Mouse (Mus musculus): ENCODE data around the gene Sowahd.
"Not testable (repeated sequence)": the region's sequence is repeated elsewhere in the genome, so short reads cannot be mapped to it uniquely, and the experiment has no call there.

The Sowahd gene

DNA sequence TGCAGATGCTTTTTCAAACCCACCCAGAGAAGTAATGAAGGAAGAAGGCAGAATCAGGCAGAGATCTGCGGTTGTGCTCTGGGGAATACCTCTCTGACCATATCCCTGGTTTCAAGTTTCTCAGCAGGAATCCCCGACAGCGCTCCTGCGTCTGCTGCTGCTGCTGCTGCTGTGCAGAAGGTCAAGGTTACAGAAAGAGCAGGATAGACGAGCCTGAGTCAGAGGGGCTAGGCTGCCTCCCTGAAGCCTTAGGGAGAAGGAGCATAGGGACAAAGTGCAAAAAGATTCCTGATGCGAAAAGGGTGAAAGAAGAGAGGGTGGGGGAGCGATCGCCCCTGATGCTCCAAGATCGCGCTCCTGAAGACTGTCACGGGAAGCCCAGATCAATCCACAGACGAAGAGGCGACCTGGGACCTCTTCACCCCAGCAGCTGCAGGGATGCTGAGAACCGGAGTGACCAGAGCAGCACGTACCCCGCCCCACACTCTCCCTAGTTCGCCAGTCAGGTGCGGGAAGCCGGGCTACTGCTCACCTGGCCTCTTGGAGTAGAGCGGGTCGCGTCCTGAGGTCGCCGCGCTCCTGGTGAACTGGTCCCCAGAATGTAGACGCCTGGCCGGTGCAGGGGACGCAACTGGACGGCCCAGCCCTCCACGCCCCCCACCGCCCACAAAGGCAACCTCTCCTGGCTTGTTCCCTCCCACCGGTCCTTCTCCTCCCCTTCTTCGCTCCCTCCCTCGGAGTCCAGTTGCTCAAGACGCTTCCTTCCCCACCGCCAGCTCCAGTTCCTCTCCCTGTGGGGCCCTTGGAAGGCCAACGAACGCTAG, at the start of gene Sowahd:
Sowahd (plus strand) TSS at position 780 of the 824 bp plus-strand sequence.
- DNase-seq = no peak

DNA sequence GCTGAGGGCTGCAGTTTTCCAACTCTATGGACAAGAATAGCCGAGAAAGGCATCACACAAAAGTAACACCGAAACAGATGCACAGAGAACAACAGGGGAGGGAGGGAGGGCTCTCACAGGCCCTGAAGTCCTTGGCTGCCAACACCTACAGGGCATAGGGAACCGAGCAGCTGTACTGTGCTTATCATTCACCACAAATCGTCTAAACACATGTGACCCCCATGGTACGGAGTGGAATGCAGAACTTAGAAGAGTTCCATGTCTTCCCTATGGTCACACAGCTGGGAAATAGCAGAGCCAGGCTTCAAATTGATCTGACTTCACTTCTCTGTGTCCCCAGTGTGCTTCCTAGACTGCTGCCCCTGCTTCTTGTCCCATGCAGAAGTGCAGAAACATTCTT, 34.8 kb upstream of the Sowahd start:
- no peak for DNase-seq

DNA sequence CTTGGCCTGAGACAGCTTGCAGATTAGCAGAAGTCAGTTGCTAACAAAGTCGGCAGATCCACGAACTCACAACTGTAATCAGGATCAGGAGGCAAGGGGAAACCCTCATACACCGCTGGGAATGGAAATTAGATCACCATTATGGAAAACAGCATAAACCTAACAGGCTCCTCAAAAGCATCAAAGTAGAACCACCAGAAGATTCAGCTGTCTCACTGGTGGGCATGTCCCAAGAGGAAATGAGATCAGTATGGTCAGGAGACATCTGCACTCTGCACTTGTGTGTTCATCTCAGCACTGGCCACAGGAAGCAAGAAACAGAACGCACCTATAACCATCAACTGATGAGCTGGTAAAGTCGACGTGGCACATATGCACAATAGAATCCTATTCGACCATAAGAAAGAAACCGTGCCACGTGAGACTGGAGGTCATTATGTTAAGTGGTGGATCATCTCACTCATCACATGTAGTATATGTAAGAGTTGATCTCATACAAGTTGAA, 30.4 kb upstream of the Sowahd start:
- no peak for DNase-seq

DNA sequence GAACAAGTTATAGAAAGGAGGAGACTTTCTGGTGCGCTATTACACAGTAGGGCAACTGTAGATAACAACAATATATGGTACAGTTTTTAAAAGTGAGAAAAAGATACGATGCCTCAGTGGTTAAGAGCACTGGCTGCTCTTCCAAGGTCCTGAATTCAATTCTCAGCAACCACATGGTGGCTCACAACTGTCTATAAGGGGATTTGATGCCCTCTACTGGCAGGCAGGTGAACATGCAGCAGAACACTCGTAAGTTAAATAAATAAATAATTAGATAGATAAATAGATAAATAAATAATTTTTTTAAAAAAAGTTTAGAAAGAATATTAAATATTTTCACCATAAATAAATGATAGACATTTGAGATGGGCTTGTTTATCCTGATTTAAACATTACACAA, 29.6 kb upstream of the Sowahd start:
- no peak for DNase-seq

DNA sequence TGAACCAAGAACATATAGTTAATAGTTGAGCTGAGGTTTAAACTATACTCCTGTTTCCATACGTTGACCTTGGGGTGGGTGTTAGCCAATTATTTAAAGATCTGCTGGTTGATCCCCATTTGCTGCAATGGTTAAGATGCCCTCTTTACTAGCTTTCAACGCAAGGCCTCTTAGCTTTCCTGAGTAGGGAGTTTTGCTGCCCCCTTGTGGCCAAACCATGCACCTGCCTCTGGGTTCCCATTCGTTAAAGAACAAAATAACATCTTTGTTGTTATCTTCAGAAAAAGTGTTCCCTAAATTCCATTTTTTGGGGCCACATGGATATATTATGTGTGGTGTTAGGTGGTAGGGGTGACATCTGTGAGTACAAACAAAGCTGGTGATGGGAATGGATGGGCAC, 26.0 kb upstream of the Sowahd start:
- DNase-seq = peak; percentile 7 to 29

DNA sequence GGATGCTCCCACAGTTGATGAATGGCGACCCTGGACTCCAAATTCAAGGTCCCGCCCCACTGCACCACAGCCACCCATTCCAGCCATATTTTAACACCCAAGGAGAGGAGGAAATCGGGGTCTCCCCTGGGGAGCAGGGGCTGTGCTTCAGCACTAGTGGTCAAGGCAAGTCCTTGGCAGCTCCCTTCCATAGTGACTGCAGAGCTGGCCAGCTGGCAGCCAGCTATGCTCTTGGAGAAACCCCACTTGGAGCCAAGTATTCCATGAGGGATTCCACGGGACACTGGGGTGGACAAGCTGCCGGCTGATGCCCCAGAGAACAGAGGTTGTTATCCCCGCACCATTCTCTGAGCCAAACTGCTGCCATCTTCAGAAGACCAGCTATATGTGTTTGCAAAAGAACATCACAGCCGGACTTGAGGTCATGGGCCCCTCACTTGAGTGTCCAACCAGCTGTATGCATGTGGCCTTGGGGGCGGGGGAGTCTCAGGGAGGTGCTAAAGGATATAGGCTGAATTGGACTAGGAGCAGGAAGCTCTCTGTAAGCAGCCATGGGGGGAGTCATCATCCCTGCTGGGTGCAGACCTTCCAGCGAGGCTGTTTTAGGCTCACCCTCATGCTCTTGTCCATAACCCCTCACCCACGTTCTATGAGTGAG, 24.9 kb upstream of the Sowahd start:
- DNase-seq = no peak

DNA sequence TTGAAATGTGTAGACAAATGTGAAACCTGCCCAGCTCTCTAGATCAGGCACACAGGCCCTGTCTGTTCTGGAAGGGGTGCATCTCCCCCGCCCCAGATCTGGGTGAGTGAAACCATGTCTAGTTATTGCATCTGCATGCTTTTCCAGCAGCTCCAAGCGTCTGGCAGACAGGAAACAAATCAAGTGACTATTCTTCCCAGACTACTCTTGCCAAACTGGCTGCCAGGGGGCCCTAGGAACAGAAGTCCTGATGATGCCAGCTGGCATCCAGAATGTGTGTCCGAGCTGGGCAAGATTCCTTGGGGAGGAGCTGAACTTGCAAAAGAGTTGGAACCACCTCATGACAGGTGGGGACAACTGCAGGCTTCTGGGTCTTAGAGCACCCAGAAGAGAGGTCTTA, 20.3 kb upstream of the Sowahd start:
- no peak for DNase-seq

DNA sequence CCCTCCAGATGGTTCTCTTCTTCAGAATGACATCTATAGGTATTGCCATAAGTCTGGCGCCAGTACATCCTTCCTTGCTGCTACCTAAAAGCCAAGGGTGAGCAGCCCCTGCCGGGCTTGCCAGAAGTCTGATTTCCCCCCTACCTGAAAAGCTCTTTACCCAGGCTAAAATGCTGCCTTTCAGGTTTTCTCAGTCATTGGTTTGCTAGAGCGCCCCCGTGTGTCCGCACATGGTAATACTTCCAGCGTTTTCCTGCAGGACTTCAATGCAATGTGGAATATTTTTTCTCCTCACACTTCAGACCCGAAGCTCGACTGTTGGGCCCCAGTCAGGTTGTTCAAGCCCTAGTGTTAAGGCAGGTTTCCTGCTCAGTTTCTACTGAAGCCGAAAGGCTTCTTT, 5.9 kb upstream of the Sowahd start:
- DNase-seq = peak; percentile 7 to 28

DNA sequence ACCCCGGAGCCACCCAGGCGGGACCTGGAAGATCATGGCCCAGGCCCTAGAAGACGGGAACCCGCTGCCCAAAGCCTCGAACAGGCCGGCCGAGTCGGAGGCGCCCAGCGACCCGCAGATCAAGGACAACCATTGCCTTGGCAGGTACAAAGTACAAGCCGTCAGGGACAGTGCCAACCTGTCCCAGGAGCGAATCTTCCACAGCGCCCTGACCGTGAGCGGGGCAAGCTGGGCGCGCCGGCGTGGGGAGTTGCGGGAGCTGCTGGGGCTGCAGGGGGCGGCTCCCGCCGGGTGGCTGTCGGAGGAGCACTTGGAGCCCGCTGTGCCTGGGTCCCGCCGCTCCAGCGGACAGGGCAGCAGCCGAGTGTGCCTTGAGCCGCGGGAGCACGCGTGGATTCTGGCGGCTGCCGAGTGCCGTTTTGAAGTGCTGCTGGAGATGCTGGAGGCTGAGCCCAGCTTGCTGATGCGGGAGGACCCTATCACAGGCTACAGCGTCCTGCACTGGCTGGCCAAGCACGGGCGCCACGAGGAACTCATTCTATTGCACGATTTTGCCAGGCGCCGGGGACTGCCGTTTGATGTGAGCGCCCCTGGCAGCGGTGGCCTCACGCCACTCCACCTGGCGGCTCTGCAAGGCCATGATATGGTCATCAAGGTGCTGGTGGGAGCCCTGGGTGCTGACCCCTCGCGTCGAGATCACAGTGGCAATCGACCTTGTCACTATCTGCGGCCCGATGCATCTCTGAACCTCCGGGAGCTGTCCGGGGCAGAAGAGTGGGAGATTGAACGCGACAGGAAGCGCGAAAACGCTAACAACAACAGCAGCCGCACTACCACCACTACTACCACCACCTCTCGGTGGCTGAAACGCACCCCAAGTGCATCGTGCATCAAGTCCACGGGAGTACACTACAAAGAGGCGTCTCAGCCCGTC, 512 bp downstream of the Sowahd start:
- DNase-seq = no peak

DNA sequence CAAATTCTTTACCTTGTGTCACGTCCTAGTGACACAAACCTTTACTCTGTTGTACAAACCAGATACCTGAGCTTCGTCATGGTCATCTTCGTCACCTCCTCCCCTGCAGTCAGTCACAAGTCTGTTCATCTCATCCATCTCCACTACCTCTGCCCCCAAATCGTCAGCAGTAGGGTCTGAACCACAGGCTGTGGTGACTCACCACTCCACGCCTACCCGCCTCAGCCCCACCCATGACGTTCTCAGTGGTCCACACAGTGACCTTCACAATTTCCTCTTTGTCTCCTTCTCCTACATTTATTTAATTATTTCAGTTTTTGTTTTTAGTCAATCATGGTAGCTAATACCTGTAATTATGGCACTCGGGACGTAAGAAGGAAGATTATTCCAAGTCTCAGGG, 15.3 kb downstream of the Sowahd start:
- no peak for DNase-seq

DNA sequence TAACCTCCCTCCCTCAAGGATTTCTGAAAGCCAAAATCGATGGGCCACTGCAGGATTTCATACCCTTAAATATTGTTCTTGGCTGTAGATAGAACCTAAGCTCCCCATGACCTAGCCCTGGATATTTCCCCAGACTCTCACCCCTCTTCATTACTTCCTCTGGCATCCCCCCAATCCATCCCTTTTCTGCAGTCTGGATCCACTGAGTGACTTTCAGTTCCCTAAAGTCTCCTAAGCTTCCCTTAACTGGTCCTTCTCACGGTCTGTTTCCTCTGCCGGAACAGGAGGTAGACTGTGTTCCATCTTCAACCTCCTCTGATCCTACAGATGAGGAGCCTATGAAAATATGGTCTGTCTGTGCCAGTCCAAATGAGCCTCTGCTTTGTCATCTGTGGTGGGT, 18.7 kb downstream of the Sowahd start:
- DNase-seq = no peak

DNA sequence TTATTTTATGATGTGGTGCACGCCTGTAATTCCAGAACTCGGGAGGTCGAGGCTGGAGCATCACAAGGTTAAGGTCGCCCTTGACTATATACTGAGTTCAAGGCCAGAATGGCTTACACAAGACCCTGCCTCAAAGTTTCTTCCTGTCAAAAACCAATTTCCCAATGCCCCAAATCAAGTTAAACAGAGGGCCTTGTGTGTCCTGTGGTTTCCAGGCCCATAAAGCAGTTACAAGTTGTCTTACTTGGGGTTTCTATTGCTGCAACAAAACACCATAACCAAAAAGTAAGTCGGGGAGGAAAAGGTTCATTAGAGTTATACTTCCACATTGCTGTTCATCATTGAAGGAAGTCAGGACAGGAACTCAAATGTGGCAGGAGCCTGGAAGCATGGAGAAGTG, 20.1 kb downstream of the Sowahd start:
- DNase-seq = no peak

DNA sequence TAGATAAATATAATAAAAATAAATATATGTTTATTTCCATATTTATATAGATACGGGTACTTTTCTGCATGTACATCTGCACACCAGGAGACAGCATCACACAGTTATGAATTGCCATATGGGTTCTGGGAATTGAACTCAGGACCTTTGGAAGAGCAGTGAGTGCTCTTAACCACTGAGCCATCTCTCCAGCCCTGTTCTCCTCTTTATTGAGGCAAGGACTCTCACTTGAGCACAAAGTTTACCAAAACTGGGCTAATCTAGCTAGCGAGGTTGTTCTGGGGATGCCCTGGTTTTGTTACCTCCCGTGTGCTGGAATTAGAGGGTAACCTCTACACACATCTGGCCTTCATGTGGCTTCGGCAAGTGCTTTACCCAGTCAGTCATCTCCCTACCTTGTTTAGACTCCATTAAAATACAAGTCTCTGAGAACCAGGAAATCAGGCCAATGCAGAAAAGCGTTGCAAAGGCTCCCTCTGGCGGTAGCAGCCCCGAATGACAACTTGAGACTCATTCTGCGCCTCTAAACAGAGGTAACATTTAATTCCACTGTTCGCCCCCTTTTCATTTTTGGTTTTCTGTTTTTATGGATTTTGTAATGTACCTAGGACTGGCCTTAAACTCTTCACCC, 25.7 kb downstream of the Sowahd start:
- peak; percentile 21 to 33 for DNase-seq

DNA sequence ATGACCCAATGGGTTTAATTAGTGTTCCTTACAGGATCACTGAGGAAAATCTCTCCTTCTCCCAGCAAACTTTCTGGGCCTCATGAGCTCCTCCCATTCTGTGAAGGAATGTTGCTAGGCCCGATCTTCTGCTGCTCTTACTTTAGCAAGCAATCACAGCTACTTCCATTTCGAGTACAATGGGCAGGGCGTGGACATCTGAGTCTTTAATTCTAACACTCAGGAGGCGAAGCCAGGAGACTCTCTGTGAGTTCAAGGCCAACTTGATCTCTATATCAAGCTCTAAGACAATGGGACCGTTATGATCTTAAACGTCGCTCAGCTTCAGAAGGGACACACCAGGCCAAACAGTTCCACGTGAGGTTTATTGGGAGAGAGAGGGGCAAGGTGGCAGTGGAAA, 28.0 kb downstream of the Sowahd start:
- DNase-seq = peak in 1 of 2 experiments; percentile 10

DNA sequence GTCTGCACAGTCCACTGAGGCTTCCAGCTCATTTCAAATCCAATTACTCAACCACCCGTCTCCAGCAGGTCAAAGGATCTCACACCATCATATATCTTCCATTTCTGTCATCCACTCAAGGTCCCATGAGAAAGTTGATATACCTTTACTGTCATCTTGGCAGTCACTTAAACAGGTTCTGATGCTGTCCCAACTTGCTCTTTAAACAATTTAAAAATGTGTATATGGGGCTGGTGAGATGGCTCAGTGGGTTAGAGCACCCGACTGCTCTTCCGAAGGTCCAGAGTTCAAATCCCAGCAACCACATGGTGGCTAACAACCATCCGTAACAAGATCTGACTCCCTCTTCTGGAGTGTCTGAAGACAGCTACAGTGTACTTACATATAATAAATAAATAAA, 31.7 kb downstream of the Sowahd start:
- not testable (repeated sequence) for DNase-seq

DNA sequence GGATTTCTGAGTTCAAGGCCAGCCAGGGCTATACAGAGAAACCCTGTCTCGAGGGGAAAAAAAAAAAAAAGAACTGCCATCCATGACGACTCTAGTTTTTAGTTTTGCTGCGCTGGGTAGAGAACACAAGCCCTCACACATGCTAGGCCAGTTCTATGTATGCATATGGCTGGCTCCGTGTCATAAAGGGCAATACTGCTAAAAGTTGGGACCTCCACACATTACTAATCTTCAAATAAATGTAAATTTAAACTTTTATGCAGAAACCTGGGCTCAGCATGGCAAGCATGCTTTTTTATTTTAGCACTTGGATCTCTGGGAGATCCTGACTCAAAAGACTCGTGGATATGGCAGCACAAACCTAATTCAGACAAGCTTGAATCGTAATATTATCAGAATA, 32.5 kb downstream of the Sowahd start:
- no peak for DNase-seq

DNA sequence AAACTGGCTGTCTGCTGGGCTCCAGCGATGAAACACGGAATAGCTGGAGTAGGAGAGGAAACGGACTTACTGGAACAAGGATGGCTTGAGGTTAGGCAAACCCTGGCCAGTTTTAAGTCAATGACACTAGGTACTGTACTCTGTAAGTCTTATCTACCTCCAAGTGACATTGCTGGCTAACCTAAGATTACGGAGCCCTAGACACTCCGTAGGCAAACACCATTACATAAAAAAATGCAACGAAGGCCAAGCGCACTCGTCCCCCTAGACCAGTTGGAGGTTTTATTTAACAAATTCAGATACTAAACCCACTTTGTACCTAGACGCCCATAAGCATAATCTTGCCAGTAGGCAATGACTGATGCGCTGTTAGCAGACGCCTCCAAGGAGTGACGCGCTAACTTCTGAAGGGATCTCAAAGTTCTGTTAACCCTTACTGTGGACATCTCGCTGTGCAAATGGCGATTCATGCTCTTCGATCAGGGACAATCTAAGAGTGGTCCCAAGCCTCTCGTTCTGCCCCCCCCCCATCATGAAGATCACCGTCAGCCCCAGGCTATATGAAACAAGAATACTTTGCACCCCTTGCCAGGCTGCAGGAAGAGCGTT, 35.8 kb downstream of the Sowahd start:
- no peak for DNase-seq

DNA sequence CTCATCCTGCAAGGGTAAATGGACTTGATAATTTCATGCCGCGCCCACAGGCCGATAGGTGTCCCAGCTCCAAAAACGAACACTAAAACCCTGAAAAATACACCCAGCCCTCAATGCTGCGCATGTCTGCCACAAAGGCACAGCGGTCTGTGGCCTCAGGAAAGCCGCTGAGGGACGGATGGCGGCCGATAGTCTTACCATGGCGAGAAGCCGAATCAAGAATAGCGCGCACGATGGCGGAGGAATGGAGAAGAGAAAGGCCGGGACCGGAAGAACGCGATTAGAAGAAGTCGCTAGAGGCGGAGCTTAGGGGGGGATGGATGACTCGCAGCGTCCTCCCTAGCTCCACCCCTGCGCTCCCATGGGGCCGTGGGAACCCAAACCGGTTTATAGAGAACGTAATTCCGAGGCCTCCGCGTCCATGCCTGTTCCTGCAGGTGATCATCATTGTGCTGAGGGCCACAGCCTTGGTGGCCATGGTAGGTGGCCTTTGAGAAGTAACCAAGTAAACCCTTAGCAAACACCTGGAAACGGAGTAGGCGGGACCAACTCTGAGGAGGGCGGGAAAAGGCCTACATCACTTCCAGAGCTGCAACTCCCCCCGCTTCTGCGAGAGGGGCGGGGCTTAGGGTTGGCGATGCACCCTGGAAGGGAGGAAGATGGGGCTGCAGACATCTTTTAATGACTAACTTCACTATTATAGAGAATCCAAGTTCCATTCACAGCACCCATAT, 36.4 kb downstream of the Sowahd start, which contains the start of gene Rpl39:
Rpl39 (minus strand) TSS at position 476 of the 734 bp plus-strand sequence.
- peak; percentile 89 to 90 for DNase-seq

DNA sequence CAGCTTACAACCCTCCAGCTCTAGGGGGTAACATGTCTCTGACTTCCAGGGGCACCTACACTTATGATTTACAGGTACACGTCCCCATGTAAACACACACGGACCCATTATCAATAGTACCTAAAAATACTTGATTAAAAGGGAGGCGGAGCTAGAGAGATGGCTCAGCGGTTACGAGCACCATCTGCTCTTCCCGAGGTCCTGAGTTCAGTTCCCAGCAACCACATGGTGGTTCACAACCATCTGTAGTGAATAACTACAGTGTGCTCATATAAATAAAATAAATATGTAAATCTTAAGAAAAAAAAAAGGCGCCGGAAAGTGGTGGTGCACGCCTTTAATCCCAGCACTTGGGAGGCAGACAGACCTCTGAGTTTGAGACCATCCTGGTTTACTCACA, 37.0 kb downstream of the Sowahd start:
- DNase-seq = no peak

DNA sequence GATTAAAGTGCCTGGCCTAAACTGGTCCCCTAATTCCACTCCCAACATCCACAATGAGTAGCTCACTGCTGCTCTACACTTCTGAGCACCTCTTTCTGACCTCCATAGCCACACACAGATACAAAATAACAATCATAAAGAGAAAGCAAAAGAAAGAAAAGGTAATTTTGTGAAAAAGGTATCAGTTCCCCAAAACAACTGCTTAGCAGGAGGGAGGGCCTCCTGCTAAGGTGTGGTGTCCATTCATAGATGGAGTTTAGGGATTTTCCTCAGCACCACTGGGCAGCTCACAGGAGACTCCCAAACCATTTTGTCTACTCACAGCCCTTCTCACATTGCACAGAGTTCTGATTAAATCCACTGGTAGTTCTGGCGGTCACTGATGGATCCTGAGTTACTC, 40.1 kb downstream of the Sowahd start:
- DNase-seq = no peak

DNA sequence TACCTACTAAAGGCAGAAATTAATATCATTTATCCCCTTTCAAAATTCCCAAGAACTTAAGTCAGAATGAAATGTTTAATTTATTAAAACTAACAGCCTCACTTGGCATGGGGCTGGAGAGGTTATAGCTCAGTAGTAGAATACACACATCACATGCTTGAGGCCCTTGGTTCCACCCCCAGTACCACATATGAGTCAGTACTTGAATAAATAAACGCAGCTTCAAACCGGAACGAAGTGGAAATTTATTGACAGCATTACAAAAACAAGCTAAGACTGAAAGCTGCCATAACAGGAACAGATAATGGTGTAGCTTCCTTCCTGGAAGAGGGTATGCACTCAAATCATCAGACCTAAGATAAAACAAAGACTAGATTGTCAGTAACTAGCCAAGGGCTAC, 42.8 kb downstream of the Sowahd start:
- no peak for DNase-seq

Measured in lung, adult 18-20 months (tissue).